Mouse (Mus musculus): ENCODE measurements around the gene Ccdc43.

The Ccdc43 gene

DNA sequence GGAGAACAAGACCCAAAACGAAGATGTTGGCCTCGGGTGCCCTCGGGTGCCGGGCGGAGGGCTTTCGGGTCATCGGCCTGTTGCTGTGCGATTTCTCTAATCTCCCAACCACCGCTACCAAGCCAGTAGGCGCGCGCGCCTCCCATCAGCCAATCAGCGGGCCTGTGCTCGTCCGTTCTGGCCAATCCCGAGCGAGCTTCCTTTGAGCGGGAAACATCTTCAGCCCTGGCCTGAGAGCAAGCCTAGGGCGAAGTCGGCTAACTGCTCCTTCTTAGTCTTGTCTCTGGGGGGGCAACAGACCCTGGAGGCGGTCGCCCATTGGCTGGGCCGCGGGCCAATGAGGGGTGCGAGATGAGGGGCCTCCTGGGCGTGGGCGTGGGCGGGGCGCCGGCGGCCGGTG, 32.4 kb downstream of the Ccdc43 start:
- no peak for DNase-seq (ENCODE audit: low read depth)

DNA sequence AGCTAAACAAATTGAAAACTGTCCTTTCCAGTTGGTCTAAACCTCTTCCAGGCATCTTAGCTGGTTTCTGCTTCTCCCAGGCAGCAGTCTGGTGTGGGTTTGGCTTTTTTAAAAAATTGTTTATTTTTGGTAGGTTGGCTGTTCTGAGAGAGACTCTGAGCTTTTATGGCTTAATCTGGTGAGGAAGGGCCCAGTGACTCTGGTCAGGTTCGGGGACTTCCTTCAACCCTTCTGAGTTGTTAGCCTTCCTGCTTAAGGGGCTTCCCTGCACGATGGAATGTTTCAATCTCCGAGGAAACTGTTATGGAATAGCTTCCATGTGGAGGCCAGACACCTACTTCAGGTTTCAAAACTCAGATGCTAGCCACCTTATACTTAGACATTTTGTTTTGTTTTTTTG, 34.2 kb downstream of the Ccdc43 start, which contains the start of gene Meioc:
Gene Meioc (plus strand): TSS at position 301 of the 400 bp plus-strand sequence.
- no peak for DNase-seq (ENCODE audit: low read depth)

DNA sequence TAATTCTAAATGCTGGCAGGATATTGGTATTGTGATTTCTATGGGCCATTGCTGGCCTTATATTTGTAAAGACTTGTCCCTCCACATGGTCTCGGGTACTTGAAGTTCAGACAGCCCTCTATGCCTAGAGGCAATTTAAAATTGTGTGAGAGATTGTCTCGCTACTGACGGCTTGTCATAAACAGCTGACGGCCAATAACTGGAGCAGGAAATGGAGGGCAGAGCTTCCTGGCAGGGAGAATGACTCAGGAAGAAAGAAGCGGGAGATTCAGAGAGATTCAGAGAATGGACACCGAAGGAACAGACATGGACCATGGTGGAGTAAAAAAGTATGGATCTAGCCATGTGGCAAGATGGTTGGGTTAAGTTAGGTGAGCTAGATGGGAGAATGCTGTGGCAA, 40.7 kb downstream of the Ccdc43 start:
- DNase-seq (ENCODE audit: low read depth): peak; percentile 53

DNA sequence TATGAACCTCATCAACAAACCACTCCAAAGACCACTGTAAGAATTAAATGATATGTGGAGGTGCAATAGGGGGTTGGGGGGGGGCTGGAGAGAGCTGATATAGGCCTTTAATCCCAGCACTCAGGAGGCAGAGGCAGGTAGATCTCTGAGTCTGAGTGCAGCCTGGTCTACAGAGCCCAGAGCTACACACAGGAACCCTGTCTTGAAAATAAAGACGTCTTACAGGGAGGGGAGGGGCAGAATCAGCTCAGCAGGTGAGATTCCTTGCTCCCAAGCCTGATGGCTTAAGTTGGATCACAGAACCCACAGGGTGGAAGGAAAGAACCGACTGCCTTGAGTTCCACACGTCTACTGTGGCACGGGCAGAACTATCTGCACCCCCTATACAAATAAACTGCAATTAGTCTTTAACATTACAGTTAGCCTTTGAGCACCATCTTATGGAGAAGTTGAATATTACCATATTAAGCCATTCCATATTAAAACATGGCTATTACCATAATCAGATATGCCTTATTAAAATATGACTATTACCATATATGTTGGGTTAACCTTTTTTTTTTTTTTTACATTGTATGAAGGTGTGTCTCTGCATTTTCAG, 41.2 kb downstream of the Ccdc43 start:
- DNase-seq (ENCODE audit: low read depth): peak; percentile 72

DNA sequence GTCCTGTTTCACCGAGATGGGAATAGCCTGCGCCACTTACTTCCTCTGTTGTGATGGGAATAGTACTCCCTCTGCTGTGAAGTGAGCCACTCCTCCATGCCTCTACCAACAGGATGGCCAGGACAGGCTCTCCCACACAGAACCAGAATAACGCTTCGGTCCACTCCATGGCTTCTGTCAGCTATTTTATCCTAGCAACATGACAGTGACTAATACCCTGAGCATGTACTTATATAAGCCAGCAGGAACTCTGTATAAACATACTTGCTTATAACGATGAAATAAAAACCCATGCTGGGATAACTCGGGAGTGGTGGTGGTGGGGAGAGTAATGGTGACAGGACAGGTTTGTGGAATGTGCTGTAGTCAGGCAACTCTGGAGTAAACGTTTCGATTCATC, 41.7 kb downstream of the Ccdc43 start:
- peak; percentile 65 for DNase-seq (ENCODE audit: low read depth)

DNA sequence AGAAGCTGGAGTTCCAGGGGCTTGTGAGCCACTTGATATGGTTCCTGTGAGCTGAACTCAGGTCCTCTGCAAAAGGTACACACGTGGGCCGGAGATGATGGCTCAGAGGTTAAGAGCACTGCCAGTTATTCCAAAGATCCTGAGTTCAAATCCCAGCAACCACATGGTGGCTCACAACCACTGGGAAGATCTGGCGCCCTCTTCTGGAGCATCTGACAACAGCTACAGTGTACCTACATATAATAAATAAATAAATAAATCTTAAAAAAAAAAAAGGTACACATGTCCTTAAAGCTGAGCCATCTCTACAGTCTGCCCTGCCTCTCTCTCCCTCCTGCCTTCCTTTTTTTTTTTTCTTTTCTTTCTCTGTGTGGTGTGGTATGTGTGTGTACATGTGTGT, 44.7 kb downstream of the Ccdc43 start:
- DNase-seq (ENCODE audit: low read depth): peak; percentile 70

DNA sequence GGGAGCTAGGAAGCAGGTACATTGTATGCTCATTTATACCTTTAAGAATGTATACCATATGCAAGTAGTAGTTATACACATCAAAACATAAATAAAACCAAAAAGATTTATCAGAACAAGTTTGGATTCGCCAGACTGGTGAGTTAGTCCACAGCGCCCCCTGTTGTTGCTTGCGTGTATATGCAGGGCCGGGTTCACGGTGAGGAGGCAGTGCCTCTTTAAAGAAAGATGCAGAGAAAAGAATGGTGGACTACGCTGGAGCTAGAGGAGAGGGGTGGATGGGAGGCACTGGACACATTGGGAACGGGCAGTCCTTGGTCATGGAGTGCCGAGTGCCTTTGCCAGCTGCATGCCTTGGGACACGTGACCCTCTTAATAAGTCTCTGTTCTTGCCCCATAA, 46.2 kb downstream of the Ccdc43 start:
- peak; percentile 92 for DNase-seq (ENCODE audit: low read depth)

DNA sequence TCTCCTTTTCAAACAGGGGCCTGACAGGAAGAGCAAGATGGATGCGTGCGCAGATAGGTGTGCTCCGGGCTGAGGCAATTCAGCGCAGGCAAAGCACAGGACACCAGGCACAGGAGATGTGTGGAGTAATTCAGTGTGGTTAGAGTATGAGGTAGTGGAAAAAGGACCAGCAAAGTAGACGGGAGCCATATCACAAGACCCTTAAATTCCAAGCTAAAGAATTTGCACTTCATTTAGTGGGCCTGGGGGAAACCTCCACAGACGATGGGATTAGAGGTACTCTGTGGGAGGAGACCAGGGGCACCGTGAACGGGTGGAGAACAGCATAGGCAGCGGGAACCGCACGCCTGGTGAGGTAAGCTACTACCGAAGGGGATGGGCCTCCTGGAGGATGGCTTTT, 49.7 kb downstream of the Ccdc43 start:
- DNase-seq (ENCODE audit: low read depth): no peak

DNA sequence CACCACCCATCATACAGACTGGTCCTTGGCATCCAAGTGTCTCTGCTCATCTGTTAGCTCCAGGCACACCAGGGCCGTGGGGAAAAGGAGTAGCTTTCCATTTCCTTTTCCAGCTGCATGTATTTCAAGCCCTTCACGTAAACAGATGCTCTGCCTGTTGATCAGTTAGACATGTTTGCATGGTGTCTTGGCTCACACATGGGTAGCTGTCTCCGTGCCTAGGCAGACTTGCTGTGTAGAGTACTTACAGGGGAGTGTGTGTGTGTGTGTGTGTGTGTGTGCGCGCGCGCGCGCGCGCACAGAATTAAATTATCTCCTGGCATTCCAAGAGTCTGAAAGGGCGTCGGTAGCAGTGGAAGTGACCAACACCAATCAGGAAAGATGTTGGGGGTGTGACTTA, 51.4 kb downstream of the Ccdc43 start:
- DNase-seq (ENCODE audit: low read depth): no peak

DNA sequence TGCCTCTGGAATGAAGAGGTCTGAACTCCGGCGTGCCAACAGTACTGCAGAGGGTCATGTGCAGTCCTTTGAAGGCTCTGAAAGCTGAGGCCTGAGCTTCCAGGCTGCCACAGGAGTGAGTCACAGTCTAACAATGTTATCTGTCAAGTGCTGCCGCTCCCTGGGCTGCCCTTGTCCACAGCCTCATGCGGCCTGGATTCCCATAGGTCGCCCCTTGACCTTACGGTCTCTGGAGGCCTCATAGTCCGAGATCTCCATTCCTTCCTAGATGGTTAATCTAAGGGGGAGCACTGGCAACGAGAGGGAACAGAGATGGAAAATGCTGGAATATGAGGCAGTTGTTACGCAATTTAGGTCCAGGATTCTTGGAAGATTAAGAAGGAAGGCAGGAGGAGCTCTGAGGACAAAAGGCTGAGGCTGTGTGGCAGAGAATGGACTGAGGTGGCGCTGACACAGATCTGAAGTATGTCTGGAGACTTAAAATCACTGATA, 53.6 kb downstream of the Ccdc43 start:
- DNase-seq (ENCODE audit: low read depth): peak; percentile 86

DNA sequence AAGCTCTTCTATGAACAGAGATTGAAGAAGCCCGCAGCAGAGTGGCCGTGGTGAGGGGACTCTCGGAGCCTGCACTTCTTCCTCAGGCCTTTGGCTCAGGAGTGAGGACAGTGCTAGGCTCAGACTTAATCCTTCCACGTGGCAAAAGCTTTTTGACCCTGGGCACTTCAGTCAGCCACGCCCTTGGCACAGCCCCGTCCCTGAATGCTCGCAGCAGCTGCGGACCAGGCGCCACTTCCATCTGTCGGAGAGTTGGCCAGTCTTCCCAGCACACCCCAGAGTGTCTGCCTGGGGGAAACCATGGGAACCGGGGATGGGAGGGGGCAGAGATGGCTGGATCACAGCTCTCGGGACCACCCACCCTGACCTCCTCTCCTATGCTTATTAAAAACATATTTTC, 60.7 kb downstream of the Ccdc43 start:
- no peak for DNase-seq (ENCODE audit: low read depth)
